ENCODE assay signal across 12 mouse cellular contexts in the genomic region with DNA sequence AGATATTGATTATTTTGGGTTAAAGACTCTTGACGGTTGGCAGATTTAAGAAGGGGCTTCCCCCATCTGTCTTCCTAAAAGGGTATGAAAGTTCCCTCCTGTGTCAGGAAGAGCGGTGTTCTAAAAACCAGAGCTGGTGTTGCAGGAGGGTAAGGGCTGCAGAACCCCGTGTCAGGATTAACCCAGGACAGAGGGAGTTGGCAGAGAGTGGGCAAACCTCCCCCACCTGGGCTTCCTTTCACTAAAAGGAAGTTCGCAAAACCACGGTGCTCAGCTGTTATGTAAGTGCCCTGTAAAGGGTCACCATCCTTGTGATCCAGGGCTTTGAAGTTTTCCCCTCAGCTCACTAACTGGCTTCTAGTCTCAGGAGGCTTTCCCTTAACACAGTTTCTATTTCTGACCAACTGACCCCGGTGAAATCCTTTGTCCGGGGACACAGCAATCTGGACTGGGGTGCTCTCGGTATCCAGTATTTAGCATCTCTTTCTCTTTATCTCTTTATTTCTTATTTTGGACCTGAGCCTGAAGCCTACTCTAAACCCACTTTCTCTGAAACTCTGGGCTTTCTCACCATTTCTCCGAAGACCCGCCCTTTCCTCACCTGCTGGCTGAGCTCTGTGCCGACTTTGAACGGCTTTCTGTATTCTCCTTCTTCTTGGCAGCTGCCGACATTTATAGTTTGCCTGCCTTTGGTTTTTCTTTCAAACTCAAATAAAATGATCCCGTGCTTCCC. TPM values are rescaled to one million over a fixed set of nuclear protein-coding genes. Genes with fewer than 3 reads are reported as not detected.
A peak's percentile ranks its signal among the peaks of the same experiment; 100 is the strongest.
DNase-seq lines count a peak whose midpoint lies in the region; ATAC-seq and TF ChIP-seq lines count a peak whose summit lies in the region.
"Had no signal": no experiment of that assay in that cellular context is flagged by ENCODE, and none has a peak within 500 bp of the region (broad histone marks: within the 10 kb centered on the region; RNA-seq: fewer than 3 reads in every experiment).

No protein-coding gene starts in this region.

- no peak for DNase-seq in heart, adult 2 months
- no peak for DNase-seq in lung, postnatal 4 days
- peak; percentile 47 for DNase-seq in brain, adult 2 months (ENCODE audit: low read depth, low spot score)
- no peak for DNase-seq in adipocyte (ENCODE audit: low spot score)
- no peak for DNase-seq in layer of hippocampus, postnatal 25 days (ENCODE audit: extremely low spot score in 1 of 2, low spot score in 1 of 2)
- DNase-seq: thymus, postnatal 36 days had no signal

- no peaks in the 10 kb centered on the region for H3K36me3 ChIP-seq in heart, embryonic 12.5 days
- H3K36me3 ChIP-seq in heart, adult 2 months (ENCODE audit: control insufficient read depth, insufficient read depth, low read length) = no peaks in the 10 kb centered on the region
- H3K36me3 ChIP-seq in lung, embryonic 16.5 days (ENCODE audit: control insufficient read depth, insufficient read depth, low read length) = no peaks in the 10 kb centered on the region
- H3K36me3 ChIP-seq: G1E; limb, embryonic 15.5 days had no signal

- no peaks in the 10 kb centered on the region for H3K9me3 ChIP-seq in heart, embryonic 12.5 days (replicated peaks)
- no peaks in the 10 kb centered on the region for H3K9me3 ChIP-seq in lung, embryonic 16.5 days (ENCODE audit: control insufficient read depth, low read length)
- H3K9me3 ChIP-seq: G1E; limb, embryonic 15.5 days had no signal

- no peak overlapping the region; the same call in 1 of the 2 replicates for H3K4me2 ChIP-seq in heart, embryonic 12.5 days
- no peak overlapping the region for H3K4me2 ChIP-seq in lung, embryonic 16.5 days (ENCODE audit: low read depth, low read length)
- H3K4me2 ChIP-seq: limb, embryonic 15.5 days had no signal

- H3K79me2 ChIP-seq in heart, adult 2 months (replicated peaks; ENCODE audit: control insufficient read depth, insufficient read depth, low read length) = no peaks in the 10 kb centered on the region

- WGBS in heart, embryonic 12.5 days = 63% methylated on average over 14 of the region's 14 CpGs
- WGBS in heart, adult 2 months = 49% methylated on average over 14 of the region's 14 CpGs
- 54% methylated on average over 14 of the region's 14 CpGs for WGBS in lung, embryonic 16.5 days

- no peak for TF ChIP-seq CTCF in heart, adult 2 months (IDR thresholded peaks at IDR 0.05)

- no peak overlapping the region for H3K4me3 ChIP-seq in heart, embryonic 12.5 days
- no peak overlapping the region for H3K4me3 ChIP-seq in heart, adult 2 months
- no peak overlapping the region for H3K4me3 ChIP-seq in lung, embryonic 16.5 days (ENCODE audit: low read length)
- H3K4me3 ChIP-seq: limb, embryonic 15.5 days had no signal

- H3K4me1 ChIP-seq in heart, embryonic 12.5 days (replicated peaks) = peaks cover 51% of the 10 kb centered on the region
- H3K4me1 ChIP-seq in heart, adult 2 months (ENCODE audit: control insufficient read depth, insufficient read depth, low read length) = no peaks in the 10 kb centered on the region; the same call in 1 of the 2 replicates
- H3K4me1 ChIP-seq in lung, embryonic 16.5 days (replicated peaks; ENCODE audit: control insufficient read depth, insufficient read depth, low read length) = no peaks in the 10 kb centered on the region; the same call in 1 of the 2 replicates

- peak overlapping the region; percentile 31; the same call in 1 of the 2 replicates for H3K27ac ChIP-seq in heart, embryonic 12.5 days (ENCODE audit: poor library complexity, severe bottlenecking)
- H3K27ac ChIP-seq in heart, adult 2 months = no peak overlapping the region
- peak overlapping the region; percentile 49; the same call in 1 of the 2 replicates for H3K27ac ChIP-seq in lung, embryonic 16.5 days (ENCODE audit: low read length)
- H3K27ac ChIP-seq: limb, embryonic 15.5 days; macrophage had no signal

- no peaks in the 10 kb centered on the region for H3K27me3 ChIP-seq in heart, embryonic 12.5 days (replicated peaks)
- no peaks in the 10 kb centered on the region for H3K27me3 ChIP-seq in heart, adult 2 months (ENCODE audit: control insufficient read depth, insufficient read depth, low read length)
- H3K27me3 ChIP-seq in lung, embryonic 16.5 days (ENCODE audit: control insufficient read depth, insufficient read depth, low read depth, low read length) = no peaks in the 10 kb centered on the region
- H3K27me3 ChIP-seq: limb, embryonic 15.5 days had no signal

- no peak for TF ChIP-seq POLR2A in heart, adult 2 months (IDR thresholded peaks at IDR 0.05; ENCODE audit: insufficient read depth, low read depth, low read length)

- no peak for ATAC-seq in heart, embryonic 12.5 days (ENCODE audit: insufficient number of reproducible peaks, low FRiP score)
- ATAC-seq in lung, embryonic 16.5 days (ENCODE audit: low read depth) = no peak
- peak; percentile 61 for ATAC-seq in megakaryocyte progenitor cell, adult 5-6 weeks (replicated peaks; ENCODE audit: poor library complexity)

- no peak for TF ChIP-seq EP300 in heart, adult 2 months (IDR thresholded peaks at IDR 0.05; ENCODE audit: insufficient read depth, low read depth, low read length)

- intact Hi-C loops in heart, adult 2 months (cut with DNase I) = no loop called here

- H3K9ac ChIP-seq in heart, embryonic 12.5 days = no peak overlapping the region
- H3K9ac ChIP-seq in heart, adult 2 months (ENCODE audit: low read depth, low read length) = no peak overlapping the region
- no peak overlapping the region for H3K9ac ChIP-seq in lung, embryonic 16.5 days (ENCODE audit: low read length)
- H3K9ac ChIP-seq: limb, embryonic 15.5 days had no signal

RNA-seq across cellular contexts. Expression of a gene that starts 17.3 kb away (rescaled TPM):
- 14.8 and 15.1 TPM in 2 replicates for polyA plus RNA-seq in heart, embryonic 12.5 days (2016; fragmentation: Nextera tagmentation; extraction: Ambion mirVana)
- 1 to 10 TPM; 5.0 to 6.9 TPM for total RNA-seq in heart, adult 2 months (2021)
- polyA plus RNA-seq in heart, adult 2 months (2012; rRNA removed) = 4.0 and 5.2 TPM in 2 replicates
- polyA plus RNA-seq in lung, embryonic 16.5 days (2015; fragmentation: Nextera tagmentation; extraction: Ambion mirVana) = 7.5 and 9.0 TPM in 2 replicates
- 79.2 and 99.7 TPM in 2 replicates for total RNA-seq in megakaryocyte progenitor cell, adult 5-6 weeks (2015)
- 129 and 154 TPM in 2 replicates for total RNA-seq in megakaryocyte progenitor cell, adult 5-6 weeks (2017)
- 1 to 10 TPM; 4.3 to 6.7 TPM for total RNA-seq in layer of hippocampus, postnatal 25 days (2021)

Comparison
In these comparisons a context has a peak if more than half of its experiments do, and no peak if none do; other contexts are left out.
1. RNA of a gene that starts 17.3 kb away (total RNA-seq): 79.2 to 154 TPM in megakaryocyte progenitor cell, adult 5-6 weeks; 5.0 to 6.9 TPM in heart, adult 2 months and 4.3 to 6.7 TPM in layer of hippocampus, postnatal 25 days; every median in the first group is over 10 times any median in the second.